Mouse (Mus musculus) cortical plate, adult 2 months (tissue): ENCODE measurements around the gene Ccdc137.

Experiments
- CTCF ChIP-seq: fragments of 200-500 bp; IDR thresholded peaks from 2 replicates; pipeline ENCODE4 v1.5.1; 2011; ENCODE audit warnings: mild to moderate bottlenecking, control low read depth, low read length; ENCODE audit not compliant: insufficient read depth; ENCODE audit errors: extremely low read depth
- POLR2A ChIP-seq: fragments of 200-500 bp; IDR thresholded peaks from 2 replicates; pipeline ENCODE4 v1.6.1; 2011; ENCODE audit warnings: mild to moderate bottlenecking, low read length, control low read depth; ENCODE audit not compliant: insufficient read depth; ENCODE audit errors: extremely low read depth

DNA sequence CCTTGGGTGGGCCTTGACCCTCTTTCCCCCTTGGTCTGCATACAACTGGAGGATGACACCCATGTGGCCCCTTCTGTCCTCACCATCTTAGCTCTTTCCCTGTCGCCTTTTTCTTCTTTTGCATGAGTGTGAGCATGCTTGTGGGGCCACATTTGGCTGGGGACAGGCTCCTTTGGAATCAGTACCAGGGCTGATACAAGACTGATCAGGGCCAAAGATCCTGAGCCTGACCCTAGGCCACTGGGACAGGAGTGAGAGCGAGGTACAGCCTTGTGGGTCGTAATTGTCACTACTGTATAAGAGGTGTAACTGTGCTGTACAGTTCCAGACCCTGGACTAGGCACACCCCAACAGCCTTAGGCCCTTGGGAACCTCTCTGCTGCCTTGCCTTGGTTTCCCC is 36.0 kb downstream of the Ccdc137 start:
- TF ChIP-seq CTCF (no peak), POLR2A (no peak)
